Mouse (Mus musculus) lung, postnatal 0 days (tissue): ENCODE data around the gene Lrrc2.

Experiments used
- CTCF ChIP-seq: IDR thresholded peaks from 2 replicates; pipeline ENCODE4 v1.5.1; 2016; ENCODE audit warnings: antibody characterized with exemption, mild to moderate bottlenecking
- EP300 ChIP-seq: IDR thresholded peaks from 2 replicates; pipeline ENCODE4 v1.6.1; 2016; ENCODE audit warnings: antibody characterized with exemption, mild to moderate bottlenecking, control low read depth

GRCm38 (mm10) chr9:110985951-110986350 is 34.6 kb downstream of the Lrrc2 start:
- TF ChIP-seq EP300 (0 out of 2 replicates have a peak, but pooled peaks have one; percentile 26), CTCF (no peak)
